Mouse (Mus musculus): ENCODE results near the gene Kdm2b.

GRCm38 (mm10) chr5:122898153-122898552, 91.5 kb downstream of the Kdm2b start:
- no peak for TF ChIP-seq CHD2 (IDR thresholded peaks at IDR 0.05; ENCODE audit: low read depth, low read length)
- no peak for TF ChIP-seq ZNF384 (IDR thresholded peaks at IDR 0.05; ENCODE audit: low read depth, low read length)
